Mouse (Mus musculus) splenic B cell, adult 2 months (primary cell): ENCODE measurements around the gene Fam25c.
"Not testable (repeated sequence)": the region's sequence is repeated elsewhere in the genome, so short reads cannot be mapped to it uniquely, and the experiment has no call there.

Source experiments
- DNase-seq: peaks from one replicate; pipeline ENCODE4 v3.0.0-alpha.2; 2011; ENCODE audit warnings: low read depth, low spot score
- H3K27me3 ChIP-seq: 2 replicates; pipeline ENCODE4 v1.6.1; 2012; ENCODE audit warnings: mild to moderate bottlenecking, low read length, moderate library complexity, mixed read lengths; ENCODE audit not compliant: control insufficient read depth, poor library complexity, insufficient read depth, severe bottlenecking
- H3K36me3 ChIP-seq: 2 replicates; pipeline ENCODE4 v1.6.1; 2012; ENCODE audit warnings: mild to moderate bottlenecking, low read length, moderate library complexity, mixed read lengths; ENCODE audit not compliant: control insufficient read depth, poor library complexity, insufficient read depth, severe bottlenecking

The Fam25c gene

GRCm38 (mm10) chr14:34326606-34327005 is 28.6 kb downstream of the Fam25c start:
- DNase-seq, result no peak
- Histone ChIP-seq H3K27me3 (no peaks in the 10 kb centered on the region), H3K36me3 (peaks cover 17% of the 10 kb centered on the region)

GRCm38 (mm10) chr14:34323576-34324085 is 31.6 kb downstream of the Fam25c start:
- H3K36me3 ChIP-seq, result peaks cover 9% of the 10 kb centered on the region
- H3K27me3 ChIP-seq, result no peaks in the 10 kb centered on the region
- DNase-seq, result no peak

- no peaks in the 10 kb centered on the region for H3K27me3 ChIP-seq
- no peak for DNase-seq
These were observed 37.1 kb downstream of the Fam25c start for GRCm38 (mm10) chr14:34318113-34318512.

GRCm38 (mm10) chr14:34317431-34317830 is 37.8 kb downstream of the Fam25c start:
- H3K36me3 ChIP-seq, result 0 out of 2 replicates have a peak, but pooled peaks cover 2% of the 10 kb centered on the region
- no peaks in the 10 kb centered on the region for H3K27me3 ChIP-seq
- DNase-seq, result no peak

More at GRCm38 (mm10) chr14:34318113-34318512, 37.1 kb downstream of the Fam25c start:
- 0 out of 2 replicates have a peak, but pooled peaks cover 2% of the 10 kb centered on the region for H3K36me3 ChIP-seq

GRCm38 (mm10) chr14:34316346-34316745 is 38.9 kb downstream of the Fam25c start:
- no peaks in the 10 kb centered on the region for H3K27me3 ChIP-seq
- no peak for DNase-seq
- H3K36me3 ChIP-seq, result 0 out of 2 replicates have a peak, but pooled peaks cover 2% of the 10 kb centered on the region

GRCm38 (mm10) chr14:34314796-34315195 is 40.4 kb downstream of the Fam25c start:
- Histone ChIP-seq H3K36me3 (0 out of 2 replicates have a peak, but pooled peaks cover 2% of the 10 kb centered on the region), H3K27me3 (no peaks in the 10 kb centered on the region)
- DNase-seq, result no peak

- H3K36me3 ChIP-seq, H3K27me3 ChIP-seq, DNase-seq: not testable (repeated sequence)
These were observed 40.9 kb downstream of the Fam25c start for GRCm38 (mm10) chr14:34314383-34314782.

- Histone ChIP-seq H3K27me3 (no peaks in the 10 kb centered on the region), H3K36me3 (0 out of 2 replicates have a peak, but pooled peaks cover 2% of the 10 kb centered on the region)
- DNase-seq, result no peak
These were observed 41.6 kb downstream of the Fam25c start for GRCm38 (mm10) chr14:34313612-34314011.

- Histone ChIP-seq H3K36me3 (0 out of 2 replicates have a peak, but pooled peaks cover 2% of the 10 kb centered on the region), H3K27me3 (no peaks in the 10 kb centered on the region)
- no peak for DNase-seq
These were observed 42.7 kb downstream of the Fam25c start for GRCm38 (mm10) chr14:34312339-34313048.

- no peak for DNase-seq
- Histone ChIP-seq H3K36me3 (0 out of 2 replicates have a peak, but pooled peaks cover 2% of the 10 kb centered on the region), H3K27me3 (no peaks in the 10 kb centered on the region)
These were observed 43.5 kb downstream of the Fam25c start for GRCm38 (mm10) chr14:34311691-34312090.

- peak; percentile 49 for DNase-seq
- 0 out of 2 replicates have a peak, but pooled peaks cover 2% of the 10 kb centered on the region for H3K36me3 ChIP-seq
- no peaks in the 10 kb centered on the region for H3K27me3 ChIP-seq
These were observed 44.1 kb downstream of the Fam25c start for GRCm38 (mm10) chr14:34311021-34311631.

GRCm38 (mm10) chr14:34310234-34310965 is 44.8 kb downstream of the Fam25c start, which contains the start of the genes Shld2 and Glud1:
Gene Shld2 (minus strand): TSS chr14:34310493.
Gene Glud1 (plus strand): TSS chr14:34310727.
- 0 out of 2 replicates have a peak, but pooled peaks cover under 1% of the 10 kb centered on the region for H3K36me3 ChIP-seq
- DNase-seq, result peak; percentile 95
- H3K27me3 ChIP-seq, result no peaks in the 10 kb centered on the region

GRCm38 (mm10) chr14:34309907-34310233 is 45.4 kb downstream of the Fam25c start:
- no peaks in the 10 kb centered on the region for H3K36me3 ChIP-seq
- no peaks in the 10 kb centered on the region for H3K27me3 ChIP-seq
- DNase-seq, result no peak

- no peaks in the 10 kb centered on the region for H3K36me3 ChIP-seq
- H3K27me3 ChIP-seq, result no peaks in the 10 kb centered on the region
- DNase-seq, result no peak
These were observed 46.0 kb downstream of the Fam25c start for GRCm38 (mm10) chr14:34309266-34309665.
